Mouse (Mus musculus): Measurements from ENCODE around the gene Frmpd4.

GRCm38 (mm10) chrX:168123589-168123965 is 453.5 kb downstream of the Frmpd4 start:
- TF ChIP-seq CTCF (IDR thresholded peaks at IDR 0.05; ENCODE audit: insufficient read depth, low read length): no peak
- no peak for TF ChIP-seq POLR2A (IDR thresholded peaks at IDR 0.05; ENCODE audit: borderline replicate concordance, extremely low read depth, low read depth, low read length)

All from lung, adult 2 months (tissue).